Mouse (Mus musculus) cerebral cortex, adult 2 months (tissue): ENCODE measurements around the gene Knop1.

Source experiments
- WGBS: fragments of 180-500 bp; shearing (Covaris S2); methylation state at CpG from one replicate; pipeline ENCODE4 v1.1.7; 2018; 5-methylcytosine and 5-hydroxymethylcytosine counted together

The Knop1 gene

DNA sequence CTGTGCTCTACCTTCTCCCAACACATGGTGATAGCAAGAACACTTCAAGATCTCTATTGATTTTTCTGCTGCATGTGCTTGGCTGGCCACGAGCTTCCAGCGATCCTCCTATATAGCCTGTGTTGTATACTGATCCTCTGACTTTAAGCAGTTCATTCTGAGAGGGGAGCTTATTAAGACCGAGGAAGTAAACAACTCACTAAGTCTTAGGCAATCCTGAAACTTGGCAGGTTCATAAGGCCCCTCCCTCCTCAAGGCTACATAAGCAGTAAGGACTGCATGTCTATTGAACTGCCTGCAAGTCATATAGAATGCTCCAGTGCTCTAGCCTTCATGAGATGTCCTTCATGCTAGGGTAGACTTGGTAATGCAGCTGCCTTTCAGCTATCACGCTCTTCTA is 9.7 kb downstream of the Knop1 start:
- WGBS: 90% methylated on average over 4 of the region's 4 CpGs

DNA sequence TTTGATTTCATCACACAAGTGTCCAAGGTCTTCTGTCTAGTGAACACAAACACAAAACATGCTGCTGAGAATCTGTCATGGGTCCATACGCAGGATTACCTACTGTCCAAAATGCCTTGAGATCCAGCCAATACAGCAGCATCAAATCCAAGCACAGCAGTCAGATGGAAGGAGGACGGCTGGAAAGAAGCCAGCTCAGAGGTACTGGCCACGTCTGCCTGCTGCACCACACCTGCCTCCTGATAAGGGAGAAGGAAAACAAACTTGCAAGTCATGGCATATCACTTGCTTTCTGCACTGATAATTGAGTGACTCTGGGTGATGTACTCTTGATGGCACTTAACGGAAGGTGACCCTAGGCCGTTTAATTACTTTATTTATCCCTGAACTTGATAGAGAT is 10.9 kb downstream of the Knop1 start:
- WGBS: 79% methylated on average over 5 of the region's 5 CpGs

DNA sequence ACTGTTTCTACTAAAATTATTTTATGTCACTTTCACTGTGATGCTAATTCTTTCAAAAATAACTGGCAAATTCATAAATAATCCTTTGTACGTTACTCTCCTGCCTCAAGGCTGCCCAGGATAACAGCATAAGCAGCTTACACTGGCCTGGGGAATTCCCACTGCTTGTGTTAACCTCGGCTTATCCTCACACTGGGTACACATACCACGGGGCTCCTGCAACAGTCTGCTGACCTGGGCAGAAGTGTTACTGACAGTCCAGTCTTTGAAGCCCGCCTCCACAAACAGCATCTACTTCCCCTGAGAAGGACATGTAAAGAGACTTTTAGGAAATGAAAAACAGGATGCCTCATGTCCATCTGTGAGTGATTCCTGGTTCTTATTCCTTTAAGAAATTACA is 13.1 kb downstream of the Knop1 start:
- WGBS: 69% methylated on average over 4 of the region's 4 CpGs

DNA sequence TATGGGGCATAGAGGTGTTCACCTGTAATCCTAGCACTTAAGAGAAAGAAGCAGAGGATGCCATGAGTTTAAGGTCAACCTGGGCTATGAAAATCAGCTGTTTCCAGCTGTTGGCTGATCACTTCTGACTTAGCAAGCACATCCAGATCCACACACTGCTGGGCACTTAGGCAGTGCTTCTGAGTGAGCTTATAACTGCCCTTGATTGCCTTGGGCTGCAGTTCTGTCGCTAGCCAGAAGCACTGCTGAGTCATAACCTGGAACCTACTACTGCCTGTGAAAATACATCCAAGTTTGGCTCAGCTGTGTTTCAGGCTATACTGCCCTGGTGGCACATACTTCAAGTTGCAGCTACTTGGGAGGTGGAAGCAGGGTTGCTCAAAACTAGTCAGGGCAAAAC is 14.3 kb downstream of the Knop1 start:
- WGBS: 14% methylated on average over 1 of the region's 1 CpGs

DNA sequence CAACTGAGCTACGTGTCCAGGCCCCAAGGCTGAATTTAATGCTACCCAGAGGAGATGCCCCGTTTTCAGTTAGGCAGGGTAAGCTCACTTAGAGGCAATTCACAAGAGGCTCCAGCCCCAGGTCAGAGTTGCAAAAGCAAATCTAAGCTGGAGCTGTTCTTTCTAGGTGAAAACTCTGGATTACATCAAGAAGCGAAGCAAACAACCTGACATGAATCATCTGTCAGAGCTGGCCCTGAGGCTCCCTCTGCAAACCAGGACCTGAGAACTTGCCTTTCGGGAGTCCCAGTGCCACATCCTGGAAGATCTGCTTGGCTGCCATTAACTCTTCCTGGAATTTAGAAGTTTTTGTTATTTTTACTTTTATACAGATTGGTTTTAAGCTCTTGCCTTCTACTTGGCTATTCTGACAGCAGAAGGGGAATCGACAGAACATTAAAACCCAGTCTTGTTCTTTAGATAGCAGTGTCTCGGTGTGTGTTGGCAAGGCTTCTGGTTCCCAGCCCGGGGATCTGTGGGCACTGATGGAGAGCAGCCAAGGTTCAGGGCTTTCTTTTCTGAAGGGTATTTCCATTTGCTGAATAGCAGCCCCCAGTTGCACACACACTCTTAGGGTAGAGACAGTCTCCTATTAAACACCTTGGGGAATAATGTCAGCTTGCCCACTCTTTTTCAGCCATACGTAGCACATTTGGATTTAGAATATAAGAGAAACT is 14.9 kb downstream of the Knop1 start:
- WGBS: 32% methylated on average over 8 of the region's 8 CpGs

DNA sequence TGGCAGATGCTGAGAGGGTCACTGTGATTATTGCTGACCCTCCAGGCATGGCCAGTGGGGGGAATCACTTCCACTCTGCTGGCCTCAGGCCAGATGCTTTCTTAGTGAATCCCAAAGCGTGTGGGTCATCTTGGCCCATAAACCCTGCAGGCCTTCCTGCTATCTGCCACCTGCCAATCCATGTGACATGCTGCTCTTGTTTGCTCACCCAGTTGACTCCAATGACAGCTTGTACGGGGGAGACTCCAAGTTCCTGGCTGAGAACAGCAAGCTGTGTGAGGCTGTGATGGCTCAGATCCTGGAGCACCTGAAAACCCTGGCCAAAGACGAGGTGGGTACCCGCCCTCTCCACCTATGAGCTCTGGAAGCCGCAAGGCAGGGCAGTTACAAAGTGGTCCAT is 18.2 kb downstream of the Knop1 start:
- 87% methylated on average over 5 of the region's 5 CpGs for WGBS

DNA sequence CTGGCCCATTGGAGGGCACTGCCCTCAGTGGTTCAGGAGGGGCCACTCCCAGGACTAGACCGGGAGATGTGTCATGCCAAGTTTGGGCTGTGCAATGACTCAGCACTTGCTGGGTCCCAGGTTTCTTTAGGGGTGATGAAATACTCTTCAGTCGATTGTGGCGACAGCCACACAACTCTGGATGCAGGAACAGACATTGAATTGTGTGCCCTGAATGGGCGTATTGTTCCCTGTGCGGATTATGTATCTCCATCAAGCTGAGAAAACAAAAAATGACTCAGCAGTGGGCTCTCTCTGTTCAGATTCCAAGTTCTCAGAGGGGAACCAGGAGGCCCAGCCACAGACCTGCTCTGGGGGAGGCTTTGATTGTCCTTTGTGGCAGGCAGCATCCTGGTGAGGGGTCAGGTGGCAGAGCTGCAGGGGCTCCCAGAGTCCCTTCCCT is 28.1 kb downstream of the Knop1 start:
- WGBS: 31% methylated on average over 5 of the region's 5 CpGs

DNA sequence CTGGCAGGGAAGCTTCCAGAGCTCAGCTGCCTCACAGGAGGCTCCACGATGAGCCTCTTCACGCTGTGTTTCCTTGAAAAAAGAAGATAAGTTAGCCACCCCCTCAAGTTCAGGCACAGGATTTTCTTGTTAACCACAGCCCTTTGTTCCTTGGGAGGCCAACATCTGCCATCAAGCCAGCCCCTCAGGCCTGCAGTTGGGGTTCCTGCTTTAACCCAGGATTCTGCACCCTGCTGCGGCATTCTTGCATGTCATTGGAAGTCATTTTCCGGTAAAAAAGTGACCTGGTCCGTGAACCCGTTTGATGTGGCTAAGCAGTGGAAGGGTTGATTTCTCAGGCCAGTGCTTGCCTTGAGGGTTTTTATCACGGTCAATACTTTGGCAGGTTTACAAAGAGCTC is 31.6 kb downstream of the Knop1 start:
- WGBS: 75% methylated on average over 7 of the region's 7 CpGs

DNA sequence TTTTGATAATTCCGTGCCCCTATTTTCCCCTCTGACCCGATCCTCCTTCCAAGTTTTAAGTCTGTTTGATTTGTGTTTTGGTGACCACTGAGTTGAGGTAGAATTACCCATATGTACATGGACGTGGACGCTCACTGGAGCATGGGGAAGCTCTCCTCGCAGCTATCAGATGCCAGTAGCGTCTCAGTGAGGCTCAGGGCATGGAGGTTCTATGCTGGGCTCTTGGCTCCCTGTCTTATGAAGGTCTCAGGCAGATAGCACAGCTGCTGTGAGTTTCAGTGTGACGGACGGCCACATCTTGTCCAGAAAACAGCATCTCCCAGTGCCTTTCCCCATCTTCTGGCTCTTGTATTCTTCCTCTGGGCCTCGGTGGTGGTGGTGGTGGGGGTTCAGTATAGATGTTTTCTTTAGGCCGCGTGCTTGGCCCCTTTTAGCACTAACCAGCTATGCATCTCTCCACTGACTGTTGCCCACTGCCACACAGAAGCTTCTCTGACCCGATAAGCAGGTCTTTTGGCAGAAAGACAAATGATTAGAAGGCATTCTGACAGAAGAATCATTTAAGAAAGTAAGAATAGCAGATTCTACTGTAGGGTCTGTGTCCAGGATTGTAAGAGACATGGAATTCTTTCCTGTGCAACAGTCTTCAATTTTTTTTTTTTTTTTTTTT is 34.0 kb downstream of the Knop1 start:
- 89% methylated on average over 12 of the region's 12 CpGs for whole genome bisulfite sequencing

DNA sequence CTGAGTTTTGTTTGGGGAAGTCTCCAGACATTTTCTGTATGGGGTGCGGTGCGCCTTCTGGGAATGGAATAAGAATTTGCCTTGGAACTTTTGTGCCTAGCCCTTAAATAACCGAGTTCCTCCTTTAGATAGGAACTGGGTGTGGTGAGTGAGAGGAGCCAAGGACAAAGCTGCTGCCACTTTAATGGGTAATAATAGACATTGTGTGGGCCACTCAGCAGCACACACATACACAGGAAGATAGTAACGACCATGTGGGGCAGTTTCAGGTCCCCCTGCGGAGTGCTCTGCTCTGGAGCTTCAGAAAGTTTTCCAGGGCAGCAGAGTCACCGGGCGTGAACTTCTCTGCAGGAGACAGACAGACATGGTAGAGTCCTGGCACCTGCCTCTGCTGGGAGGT is 34.7 kb downstream of the Knop1 start:
- WGBS: 48% methylated on average over 7 of the region's 7 CpGs

DNA sequence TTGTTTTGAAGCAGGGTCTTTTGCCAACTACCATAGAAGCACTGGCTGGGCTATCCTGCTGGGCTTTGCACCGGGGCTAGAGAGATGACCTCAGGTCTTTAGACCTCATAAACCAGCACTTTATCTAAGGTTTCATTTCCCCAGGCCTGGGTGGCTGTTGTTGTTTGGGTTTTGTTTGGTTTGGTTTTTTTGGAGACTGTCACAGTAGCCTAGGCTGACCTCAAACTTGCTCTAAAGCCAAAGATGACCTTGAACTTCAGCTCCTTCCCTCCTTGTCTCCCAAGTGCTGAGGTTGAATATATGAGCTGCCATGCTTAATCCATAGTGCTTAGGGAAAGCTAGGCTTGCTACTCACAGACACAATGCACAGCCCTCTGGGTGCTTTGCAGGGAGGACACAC is 36.4 kb downstream of the Knop1 start:
- WGBS: 74% methylated on average over 1 of the region's 1 CpGs

DNA sequence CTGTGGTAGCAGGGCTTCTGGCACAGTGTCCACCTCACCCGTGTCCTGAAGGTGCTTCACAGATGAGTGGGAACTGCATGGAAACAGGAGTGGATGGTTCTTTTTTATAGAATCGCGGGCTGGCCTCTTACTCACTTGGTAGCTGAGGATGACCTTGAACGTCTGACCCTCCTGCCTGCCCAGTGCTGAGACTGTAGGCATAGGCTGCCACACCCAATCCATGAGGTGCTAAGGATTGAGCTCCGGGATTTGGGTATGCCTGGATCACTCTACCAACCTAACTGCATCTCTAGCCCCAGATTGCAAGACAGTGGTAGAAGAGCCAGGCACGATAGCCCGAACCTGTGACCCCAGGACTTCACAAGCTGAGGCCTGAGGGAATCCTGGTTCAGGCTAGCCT is 38.3 kb downstream of the Knop1 start:
- 96% methylated on average over 7 of the region's 7 CpGs for WGBS

DNA sequence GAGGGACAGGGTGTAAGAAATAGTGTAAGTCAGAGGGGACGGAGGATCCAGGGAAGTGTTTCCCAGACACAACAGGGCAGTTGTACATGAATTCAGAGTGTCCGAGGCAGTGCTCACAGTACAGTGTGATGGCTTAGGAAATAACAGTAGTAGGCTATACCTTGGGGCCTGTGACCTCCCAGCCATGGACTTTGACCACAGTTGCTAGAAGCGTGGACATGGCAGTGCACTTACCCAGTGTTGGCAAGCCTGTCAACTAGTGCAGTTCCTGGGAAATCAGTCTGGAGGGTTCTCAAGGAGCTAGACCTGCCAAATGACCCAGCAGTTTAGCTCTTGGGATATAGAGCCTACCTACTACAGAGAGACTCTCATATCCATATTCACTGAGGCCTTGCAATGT is 39.8 kb downstream of the Knop1 start:
- 98% methylated on average over 3 of the region's 3 CpGs for WGBS

DNA sequence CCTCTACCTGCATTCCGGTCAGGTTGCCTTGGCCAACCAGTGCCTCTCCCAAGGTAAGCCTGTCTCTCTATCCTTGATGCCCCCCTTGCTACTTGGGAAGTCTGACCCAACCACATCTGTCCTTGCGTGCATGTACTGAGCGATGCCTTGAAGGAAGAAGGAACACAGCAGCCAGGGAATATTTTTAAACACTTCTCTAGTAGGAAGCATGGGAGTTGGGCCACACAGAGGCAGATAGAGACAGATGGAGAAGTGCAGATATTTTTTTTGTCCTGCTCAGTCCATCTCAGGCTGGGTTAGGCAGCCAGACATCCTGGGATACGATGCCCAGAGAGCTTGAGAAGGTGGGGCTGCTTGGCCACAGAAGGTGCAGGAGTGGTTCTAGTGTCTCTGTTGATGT is 42.5 kb downstream of the Knop1 start:
- WGBS: 63% methylated on average over 4 of the region's 4 CpGs

DNA sequence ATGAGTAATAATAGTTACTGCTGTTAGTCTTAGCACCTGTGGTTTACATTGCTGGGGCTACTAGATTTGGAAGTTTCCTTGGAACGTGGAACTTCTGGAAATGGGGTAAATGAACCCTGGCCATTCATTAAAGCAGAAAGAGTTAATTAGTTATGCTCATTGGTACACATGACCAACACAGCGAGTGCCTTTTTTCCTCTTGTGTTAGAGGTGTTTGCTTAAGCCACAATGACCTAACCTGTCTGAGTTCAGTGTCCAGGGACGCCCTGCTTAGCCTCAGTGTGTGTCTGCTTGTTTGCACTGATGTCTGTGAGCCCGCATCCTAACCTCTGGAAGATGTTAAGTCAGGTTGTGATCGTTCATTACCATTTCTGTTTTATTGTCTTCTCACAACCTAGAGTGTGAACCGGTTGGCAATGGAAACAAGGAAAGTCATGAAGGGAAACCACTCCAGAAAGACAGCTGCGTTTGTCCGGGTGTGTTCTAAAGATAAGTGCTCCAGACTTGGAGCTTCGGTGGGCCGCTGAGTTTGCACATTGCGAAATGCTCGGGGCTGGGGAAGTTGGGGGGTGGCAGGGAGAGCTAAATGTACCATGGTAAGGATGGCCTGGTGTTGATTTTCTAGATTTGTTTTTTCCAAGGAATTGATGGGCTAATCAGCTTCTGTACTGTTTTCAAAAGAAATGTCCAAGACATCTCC is 44.5 kb downstream of the Knop1 start:
- 72% methylated on average over 12 of the region's 12 CpGs for WGBS

DNA sequence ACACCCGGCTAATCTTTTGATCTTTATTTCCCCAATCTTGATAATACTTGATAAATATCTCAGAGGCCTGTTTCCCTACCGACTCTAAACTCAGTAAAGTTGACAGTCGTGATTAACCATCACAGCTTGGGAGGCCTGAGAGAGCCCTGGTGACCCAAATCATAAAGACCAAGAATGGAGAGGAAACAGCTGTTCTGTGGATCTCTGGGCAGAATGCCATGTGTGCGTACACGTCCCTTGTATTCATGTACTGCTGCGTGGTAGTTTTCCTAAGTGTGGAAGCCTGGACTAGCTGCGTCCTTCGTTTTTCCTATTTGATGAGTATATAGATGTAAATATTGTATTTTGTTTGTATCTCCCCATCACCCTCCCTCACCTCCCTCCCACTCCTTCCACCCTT is 48.2 kb downstream of the Knop1 start:
- 54% methylated on average over 8 of the region's 8 CpGs for WGBS

DNA sequence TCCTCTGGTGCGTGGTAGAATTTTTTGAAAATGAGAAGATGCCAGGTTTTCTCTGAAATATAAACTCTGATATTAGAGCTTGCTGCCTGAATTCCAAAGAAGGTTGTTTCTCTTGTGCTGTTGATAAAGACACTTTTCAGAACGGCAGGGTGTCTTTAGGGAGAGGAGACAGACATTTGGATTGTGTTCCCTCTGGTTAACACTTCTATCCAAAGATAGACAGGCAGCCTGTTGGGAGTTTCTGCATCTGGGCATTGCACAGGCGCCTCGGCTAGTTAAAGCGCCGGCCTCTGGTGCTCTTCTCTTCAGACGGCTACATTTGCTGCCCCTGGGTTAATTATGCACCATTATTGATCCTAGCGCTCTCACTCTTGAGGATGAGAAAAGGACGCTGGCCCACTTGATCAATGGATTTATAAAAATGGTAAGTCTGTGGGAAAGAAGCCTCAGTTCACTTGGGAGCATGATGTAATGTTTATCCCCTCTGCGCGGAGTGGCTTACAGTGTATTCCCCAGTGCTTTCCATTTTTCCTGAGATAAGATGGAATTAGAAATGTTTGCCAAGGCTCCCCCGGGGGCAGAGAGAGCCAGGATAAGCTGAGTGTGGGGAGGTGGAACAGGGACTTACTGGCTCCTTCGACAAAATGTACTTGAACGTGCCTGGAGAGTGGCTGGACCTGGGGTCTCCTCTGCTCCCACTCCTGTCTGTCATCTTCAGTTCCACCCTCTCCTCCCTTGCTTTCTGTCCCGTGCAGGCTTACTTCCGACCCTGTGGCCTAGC is 49.2 kb downstream of the Knop1 start:
- WGBS: 47% methylated on average over 16 of the region's 16 CpGs

DNA sequence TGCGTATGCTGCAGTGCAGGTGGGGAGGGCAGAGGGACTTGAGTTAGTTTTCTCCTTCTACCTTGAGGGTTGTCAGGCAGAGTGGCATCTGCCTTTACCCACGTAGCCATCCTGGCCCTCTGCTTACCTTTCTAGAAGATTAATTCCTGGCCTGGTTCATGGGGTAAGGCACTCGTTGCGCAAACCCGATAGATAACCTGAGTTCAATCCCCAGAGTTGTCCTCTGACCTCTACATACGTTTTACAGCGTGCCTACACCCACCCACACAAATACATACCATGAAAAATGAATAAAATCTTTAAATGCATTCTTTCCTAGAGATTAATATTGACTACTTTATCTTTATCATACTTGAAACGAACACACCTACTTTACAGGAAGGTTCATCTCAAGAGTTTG is 52.6 kb downstream of the Knop1 start:
- WGBS: 95% methylated on average over 8 of the region's 8 CpGs

DNA sequence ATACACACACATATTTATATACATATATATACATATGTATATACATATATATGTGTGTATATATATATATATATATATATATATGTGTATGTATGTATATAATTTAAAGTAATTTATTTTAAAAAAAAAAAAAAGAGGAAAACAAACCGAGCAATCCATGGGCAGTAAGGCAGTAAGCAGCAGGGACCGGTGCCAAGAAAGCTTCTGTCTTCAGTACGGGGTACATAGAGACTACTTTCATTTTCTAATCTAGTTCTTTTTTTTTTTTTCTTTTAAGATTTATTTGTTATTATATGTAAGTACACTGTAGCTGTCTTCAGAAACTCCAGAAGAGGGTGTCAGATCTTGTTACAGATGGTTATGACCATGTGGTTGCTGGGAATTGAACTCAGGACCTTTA is 54.3 kb downstream of the Knop1 start:
- WGBS: 65% methylated on average over 3 of the region's 3 CpGs

DNA sequence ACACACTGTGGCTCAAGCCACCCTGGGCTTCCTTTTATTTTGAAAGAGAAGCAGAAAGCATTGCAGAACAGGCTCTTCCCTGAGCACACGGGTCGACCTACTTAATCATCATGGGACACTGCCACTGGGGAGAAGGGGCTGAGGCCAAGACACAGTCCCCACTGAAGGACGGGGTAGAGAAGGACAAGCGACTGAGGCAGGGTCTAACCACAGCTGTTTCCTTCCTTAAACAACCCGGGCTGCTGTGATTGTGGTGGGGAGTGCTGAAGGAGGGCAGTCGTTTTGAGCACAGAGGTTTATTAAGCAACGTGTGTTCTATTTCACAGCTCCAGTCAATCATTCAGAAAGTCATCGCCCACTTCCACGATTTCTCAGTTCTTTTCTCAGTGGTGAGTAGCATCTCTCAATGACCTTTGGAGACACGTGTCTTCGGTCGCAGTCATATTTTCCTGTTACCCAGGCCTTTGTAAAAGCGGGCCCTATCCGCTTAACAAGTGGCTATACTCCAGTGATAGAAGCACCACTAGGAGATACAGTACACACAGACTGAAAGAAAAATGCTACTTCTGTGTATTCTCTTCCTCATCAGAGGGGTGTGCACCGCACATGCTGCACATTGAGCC is 55.8 kb downstream of the Knop1 start:
- 79% methylated on average over 15 of the region's 15 CpGs for WGBS

DNA sequence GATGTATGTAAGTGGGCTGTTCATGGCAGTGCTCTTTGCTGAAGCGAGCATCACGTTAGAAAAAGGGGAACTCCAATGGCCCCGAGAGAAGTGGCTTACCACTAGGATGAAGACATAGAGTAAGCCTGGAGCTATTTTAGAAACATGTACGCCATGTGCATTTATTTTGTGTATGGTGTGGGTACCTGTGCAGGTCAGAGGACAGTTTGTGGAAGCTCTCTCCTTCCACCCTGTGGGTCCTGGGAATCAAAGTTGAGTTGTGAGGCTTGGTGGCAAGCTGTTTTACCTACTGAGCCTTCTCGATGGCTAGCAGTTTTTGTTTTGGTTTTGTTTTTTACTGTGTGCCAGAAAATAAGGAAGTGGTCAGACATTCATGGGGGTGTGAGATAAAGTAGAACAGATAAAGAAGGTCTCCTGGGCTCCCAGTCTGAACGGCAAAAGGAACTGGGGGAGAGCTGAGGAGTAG is 57.9 kb downstream of the Knop1 start:
- WGBS: 84% methylated on average over 6 of the region's 6 CpGs

DNA sequence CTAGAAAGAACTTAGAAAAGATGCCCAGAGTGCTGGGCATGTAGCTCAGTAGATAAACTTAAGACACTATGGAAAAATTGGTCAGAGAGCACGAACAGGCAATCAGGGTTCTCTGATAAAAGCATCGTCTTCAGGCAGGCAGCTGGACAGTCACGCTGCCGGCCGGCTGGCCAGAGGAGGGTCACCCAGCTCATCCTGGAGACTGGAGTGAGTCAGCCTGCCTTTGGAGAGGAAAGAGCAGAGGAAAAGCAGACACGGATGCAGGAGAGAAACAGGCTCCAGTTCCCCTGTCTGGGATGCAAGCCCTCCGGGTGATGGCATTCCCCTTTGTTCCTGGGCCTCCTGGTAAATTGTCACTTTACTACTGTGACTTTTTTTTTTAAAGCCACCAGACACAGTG is 58.5 kb downstream of the Knop1 start:
- WGBS: 77% methylated on average over 7 of the region's 7 CpGs
